Mouse (Mus musculus) small intestine, adult 2 months (tissue): ENCODE measurements around the gene Actr10. TPM values are rescaled to one million over a fixed set of nuclear protein-coding genes. Genes with fewer than 3 reads are reported as not detected.
A peak's percentile ranks its signal among the peaks of the same experiment; 100 is the strongest.

Source experiments
- H3K27ac ChIP-seq: fragments of 200-500 bp; 2 replicates; pipeline ENCODE4 v1.5.1; 2012; ENCODE audit warnings: low read depth, low read length, control low read depth, inconsistent platforms; ENCODE audit not compliant: insufficient read depth
- H3K27me3 ChIP-seq: fragments of 200-500 bp; 2 replicates; pipeline ENCODE4 v1.6.1; 2012; ENCODE audit warnings: mild to moderate bottlenecking, moderate library complexity, low read length, inconsistent platforms; ENCODE audit not compliant: control insufficient read depth, insufficient read depth
- H3K36me3 ChIP-seq: fragments of 200-500 bp; 2 replicates; pipeline ENCODE4 v1.6.1; 2012; ENCODE audit warnings: mild to moderate bottlenecking, low read length, control low read depth, inconsistent platforms; ENCODE audit not compliant: control insufficient read depth, insufficient read depth
- H3K4me1 ChIP-seq: fragments of 200-500 bp; 2 replicates; pipeline ENCODE4 v1.6.1; 2012; ENCODE audit warnings: low read length, inconsistent platforms, mixed read lengths; ENCODE audit not compliant: control insufficient read depth, insufficient read depth, insufficient read length
- H3K4me3 ChIP-seq: fragments of 200-500 bp; 2 replicates; pipeline ENCODE4 v1.5.1; 2012; ENCODE audit warnings: low read depth, mild to moderate bottlenecking, control low read depth, inconsistent platforms, low read length, moderate library complexity
- CTCF ChIP-seq: fragments of 200-500 bp; IDR thresholded peaks from 2 replicates; pipeline ENCODE4 v1.5.1; 2012; ENCODE audit warnings: low read depth, mild to moderate bottlenecking, control low read depth, inconsistent platforms, low read length, moderate library complexity, mixed read lengths; ENCODE audit not compliant: insufficient replicate concordance, insufficient read length; ENCODE audit errors: extremely low read depth
- POLR2A ChIP-seq: fragments of 200-500 bp; IDR thresholded peaks from 2 replicates; pipeline ENCODE4 v1.6.1; 2012; ENCODE audit warnings: low read depth, mild to moderate bottlenecking, control low read depth, inconsistent platforms, low read length, moderate library complexity
- WGBS: fragments of 180-500 bp; shearing (Covaris S2); methylation state at CpG from one replicate; pipeline ENCODE4 v1.1.7; 2018; 5-methylcytosine and 5-hydroxymethylcytosine counted together
- polyA plus RNA-seq: library from polyadenylated mRNA; depleted of rRNA; stranded (reverse); fragments of >200 nt; gene quantifications from 2 replicates; pipeline ENCODE4 v1.2.3, GENCODE M21; 2012

Actr10 gene
- polyA plus RNA-seq, 1 experiment, result 6.4 TPM

DNA sequence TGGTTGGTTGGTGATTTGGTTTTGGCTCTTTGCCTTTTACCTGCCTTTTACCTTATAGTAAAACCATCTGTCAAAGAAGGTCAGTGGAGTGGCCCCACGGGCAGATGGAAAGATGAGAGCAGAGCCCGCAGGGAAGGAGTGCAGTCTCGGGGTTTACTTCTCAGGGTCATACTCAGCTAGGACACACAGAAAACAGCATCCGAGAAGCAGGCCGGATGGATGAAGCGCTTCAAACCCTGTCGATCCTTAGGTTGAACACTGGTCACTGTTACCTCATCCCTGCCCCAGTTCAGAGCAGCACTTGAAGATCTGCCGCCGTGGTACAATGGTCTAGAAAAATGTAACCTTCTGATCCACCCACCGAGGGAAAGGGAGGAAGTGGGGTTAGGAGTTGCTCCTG, 33.2 kb upstream of the Actr10 start:
- H3K27ac ChIP-seq, result no peak overlapping the region
- 91% methylated on average over 10 of the region's 10 CpGs for WGBS
- H3K36me3 ChIP-seq, result no peaks in the 10 kb centered on the region
- no peaks in the 10 kb centered on the region for H3K4me1 ChIP-seq
- H3K4me3 ChIP-seq, result no peak overlapping the region
- no peak for TF ChIP-seq POLR2A
- TF ChIP-seq CTCF, result no peak
- H3K27me3 ChIP-seq, result no peaks in the 10 kb centered on the region

GRCm38 (mm10) chr12:70906867-70907266, 30.8 kb upstream of the Actr10 start:
- Histone ChIP-seq H3K4me1 (no peaks in the 10 kb centered on the region), H3K27me3 (no peaks in the 10 kb centered on the region), H3K27ac (no peak overlapping the region), H3K4me3 (no peak overlapping the region), H3K36me3 (no peaks in the 10 kb centered on the region)
- 46% methylated on average over 9 of the region's 9 CpGs for WGBS
- TF ChIP-seq POLR2A (no peak), CTCF (no peak)

DNA sequence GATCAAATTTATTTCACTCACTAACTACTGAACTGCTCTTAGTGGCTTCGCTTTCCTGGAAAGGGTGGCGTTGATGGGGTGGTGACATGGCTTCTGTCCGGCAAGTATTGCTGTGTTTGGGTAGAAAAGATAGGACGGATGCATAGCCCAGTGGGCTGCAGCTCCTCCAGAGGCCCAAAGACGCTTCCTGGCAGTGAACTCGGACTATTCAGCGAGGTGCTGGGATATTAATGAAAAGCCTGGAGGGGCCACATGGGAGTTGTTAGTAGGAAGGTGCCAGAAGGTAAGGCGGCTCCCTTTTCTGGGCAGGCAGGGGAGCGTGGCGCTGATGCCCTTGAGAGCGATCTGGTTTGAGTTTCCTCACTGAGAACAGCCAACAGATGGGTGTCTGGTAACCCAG, 30.0 kb upstream of the Actr10 start:
- Histone ChIP-seq H3K4me1 (no peaks in the 10 kb centered on the region), H3K4me3 (no peak overlapping the region), H3K36me3 (no peaks in the 10 kb centered on the region), H3K27me3 (no peaks in the 10 kb centered on the region), H3K27ac (no peak overlapping the region)
- TF ChIP-seq CTCF, result no peak
- no peak for TF ChIP-seq POLR2A
- WGBS, result 87% methylated on average over 11 of the region's 11 CpGs

GRCm38 (mm10) chr12:70908076-70908475, 29.6 kb upstream of the Actr10 start:
- H3K36me3 ChIP-seq, result no peaks in the 10 kb centered on the region
- no peak overlapping the region for H3K4me3 ChIP-seq
- H3K27ac ChIP-seq, result no peak overlapping the region
- H3K4me1 ChIP-seq, result no peaks in the 10 kb centered on the region
- TF ChIP-seq CTCF, result no peak
- no peak for TF ChIP-seq POLR2A
- 71% methylated on average over 4 of the region's 4 CpGs for WGBS
- H3K27me3 ChIP-seq, result no peaks in the 10 kb centered on the region

GRCm38 (mm10) chr12:70910241-70910720, 27.4 kb upstream of the Actr10 start:
- Histone ChIP-seq H3K27ac (no peak overlapping the region), H3K27me3 (no peaks in the 10 kb centered on the region), H3K4me3 (no peak overlapping the region), H3K4me1 (no peaks in the 10 kb centered on the region), H3K36me3 (no peaks in the 10 kb centered on the region)
- TF ChIP-seq POLR2A (no peak), CTCF (peak; percentile 82)
- 7% methylated on average over 9 of the region's 9 CpGs for WGBS

GRCm38 (mm10) chr12:70911029-70911428, 26.6 kb upstream of the Actr10 start:
- WGBS, result 4% methylated on average over 5 of the region's 5 CpGs
- TF ChIP-seq POLR2A (no peak), CTCF (peak; percentile 83)
- Histone ChIP-seq H3K36me3 (no peaks in the 10 kb centered on the region), H3K4me1 (no peaks in the 10 kb centered on the region), H3K27ac (no peak overlapping the region), H3K27me3 (no peaks in the 10 kb centered on the region), H3K4me3 (no peak overlapping the region)

DNA sequence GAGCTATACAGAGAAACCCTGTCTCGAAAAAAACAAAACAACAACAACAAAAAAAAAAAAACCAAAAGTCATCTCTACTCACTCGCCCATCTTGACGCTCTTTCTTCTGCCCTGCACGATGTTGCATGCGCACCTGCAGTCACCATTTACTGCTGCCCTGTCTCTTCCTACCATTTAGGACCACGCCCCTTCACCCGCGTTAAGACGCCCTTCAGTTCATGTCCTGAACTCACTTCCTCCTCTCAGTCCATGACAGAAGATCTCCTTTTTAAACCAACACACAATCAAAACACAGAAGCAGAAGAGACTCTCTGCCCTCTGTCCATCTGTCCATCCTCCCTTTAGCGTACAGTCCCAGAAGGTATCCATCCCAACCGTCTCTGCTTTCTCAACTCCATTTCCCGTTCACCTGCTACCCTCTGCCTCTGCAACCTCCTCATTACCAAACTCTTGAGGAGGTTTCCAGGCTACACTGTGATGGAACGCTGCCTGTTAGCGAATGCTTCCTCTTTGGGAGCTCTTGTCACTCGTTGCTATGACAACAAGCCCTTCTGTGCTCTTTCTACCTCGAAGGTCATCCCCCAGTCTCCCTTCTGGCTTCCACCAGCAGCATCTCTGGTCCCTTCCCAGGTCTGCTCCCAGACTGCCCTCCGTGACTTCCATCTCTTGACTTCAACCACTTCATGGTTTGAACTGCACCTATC, 25.8 kb upstream of the Actr10 start:
- Histone ChIP-seq H3K27ac (no peak overlapping the region), H3K36me3 (no peaks in the 10 kb centered on the region), H3K4me3 (no peak overlapping the region), H3K4me1 (no peaks in the 10 kb centered on the region), H3K27me3 (no peaks in the 10 kb centered on the region)
- TF ChIP-seq CTCF, result no peak
- no peak for TF ChIP-seq POLR2A
- WGBS, result 54% methylated on average over 17 of the region's 17 CpGs
